Mouse (Mus musculus) urinary bladder, postnatal 10 days (tissue): Measurements from ENCODE around the gene Isy1.

Experiments
- DNase-seq: peaks from one replicate; pipeline ENCODE4 v3.0.0; 2022; ENCODE audit warnings: low spot score

Gene Isy1

DNA sequence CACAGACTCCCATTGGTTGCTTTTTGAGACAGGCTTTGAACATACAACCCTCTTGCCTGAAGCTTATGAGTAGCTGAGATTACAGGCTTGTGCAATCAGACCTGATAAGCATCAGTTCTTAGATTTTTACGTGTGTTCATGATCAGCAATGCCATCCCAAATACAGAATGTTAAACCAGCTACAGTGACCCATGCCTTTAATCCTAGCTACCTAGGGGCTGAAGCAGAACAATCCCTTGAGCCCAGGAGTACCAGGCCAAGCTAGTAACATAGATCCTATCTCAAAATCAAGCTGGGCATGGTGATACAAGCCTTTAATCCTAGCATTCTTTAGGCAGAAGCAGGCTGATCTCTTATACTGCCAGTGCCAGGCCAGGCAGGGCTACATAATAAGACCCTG lies 34.6 kb downstream of the Isy1 start:
- DNase-seq, result no peak

DNA sequence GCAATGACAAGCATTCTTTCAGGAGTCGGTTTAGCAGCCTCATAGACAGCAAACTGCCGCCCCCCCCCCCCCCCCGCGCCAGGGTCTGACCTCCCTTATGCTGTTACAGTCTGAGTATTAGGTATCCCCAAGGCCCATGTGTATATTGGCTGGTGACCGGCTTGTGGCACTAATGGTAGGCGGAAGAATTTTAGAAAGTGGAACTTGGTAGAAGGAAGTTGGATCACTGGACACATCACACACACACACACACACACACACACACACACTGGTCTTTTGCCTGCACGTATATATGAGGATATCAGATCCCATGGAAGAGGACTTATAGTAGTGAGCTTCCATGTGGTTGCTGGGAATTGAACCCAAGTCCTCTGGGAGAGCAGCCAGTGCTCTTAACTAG lies 36.1 kb downstream of the Isy1 start:
- no peak for DNase-seq

DNA sequence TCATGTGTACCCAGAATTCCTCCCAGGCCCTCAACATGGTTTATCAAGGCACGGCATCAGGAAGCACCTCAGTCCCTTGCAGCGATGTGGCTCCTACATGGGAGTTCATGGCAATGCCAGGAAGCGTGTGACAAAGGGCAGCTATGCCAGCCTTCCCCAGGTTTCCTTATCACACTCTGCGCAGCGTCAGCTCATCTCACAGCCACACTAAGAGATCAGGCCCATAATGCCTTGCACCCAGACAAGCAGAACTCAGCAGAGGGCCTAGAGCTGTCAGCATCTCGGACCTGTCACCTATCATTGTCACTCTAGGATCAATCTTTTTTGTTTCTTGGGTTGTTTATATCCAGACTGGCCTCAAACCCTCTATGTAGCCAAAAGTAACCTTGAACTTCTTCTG lies 39.0 kb downstream of the Isy1 start:
- no peak for DNase-seq

GRCm38 (mm10) chr6:87797321-87797720 lies 41.3 kb downstream of the Isy1 start:
- no peak for DNase-seq

GRCm38 (mm10) chr6:87796251-87796880 lies 42.2 kb downstream of the Isy1 start:
- no peak for DNase-seq

DNA sequence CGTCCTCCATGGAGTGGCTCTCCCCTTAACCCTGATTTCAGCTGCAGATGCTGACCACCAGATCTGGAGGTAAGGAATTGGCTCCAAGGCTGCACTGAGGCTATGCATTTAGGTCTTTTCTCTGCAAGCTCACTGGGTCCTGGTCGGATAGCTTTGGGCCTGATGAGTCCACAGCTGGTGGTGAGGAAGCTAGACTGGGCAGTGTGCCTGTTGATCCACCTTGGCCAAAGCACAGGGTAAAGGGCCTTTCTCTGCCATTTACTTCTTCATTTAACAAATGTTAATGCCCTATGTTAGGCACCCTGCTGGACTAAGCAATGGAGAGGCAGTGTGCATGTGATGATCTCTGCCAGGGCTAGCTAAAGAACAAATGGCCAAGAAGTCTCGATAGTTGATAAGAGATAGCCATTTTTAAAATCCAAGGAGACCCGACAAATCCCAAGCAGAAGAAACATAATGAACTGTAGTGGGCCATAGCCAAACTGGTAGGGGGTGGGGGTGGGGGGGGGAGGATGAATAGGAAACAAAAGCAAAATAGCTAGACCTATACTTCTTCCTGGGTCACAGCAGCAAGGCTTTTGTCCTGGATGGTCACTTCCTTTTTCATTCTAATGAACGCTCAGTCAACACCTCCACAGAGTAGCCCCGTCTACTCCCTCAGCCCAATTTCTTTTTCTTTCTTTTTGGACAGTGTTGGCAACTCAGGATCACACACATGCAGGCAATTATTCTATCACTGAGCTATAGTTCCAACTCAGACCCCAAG lies 43.0 kb downstream of the Isy1 start:
- DNase-seq, result no peak

- no peak for DNase-seq
Observed at GRCm38 (mm10) chr6:87793821-87794510, 44.6 kb downstream of the Isy1 start.

DNA sequence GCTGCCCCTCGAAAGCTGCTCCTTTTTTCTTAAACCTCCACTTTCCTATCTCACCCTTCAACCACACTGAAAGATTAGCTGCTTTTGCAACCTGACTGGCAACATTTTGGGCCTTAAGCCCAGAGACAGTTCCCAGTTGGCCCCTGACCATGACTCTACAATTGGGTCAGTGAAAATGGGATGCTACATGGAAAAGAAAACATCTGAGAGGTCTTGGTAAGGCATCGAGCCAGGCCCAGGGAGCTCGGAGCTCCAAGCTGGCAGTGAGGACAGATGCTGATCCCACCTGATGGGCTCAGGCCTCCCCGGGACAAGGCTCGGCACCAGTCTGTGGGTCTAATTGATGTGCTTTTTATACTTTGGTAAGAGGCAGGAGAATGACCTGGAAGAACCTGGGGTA lies 46.8 kb downstream of the Isy1 start:
- DNase-seq, result no peak

- DNase-seq, result no peak
Observed at GRCm38 (mm10) chr6:87790779-87791480, 47.7 kb downstream of the Isy1 start.

GRCm38 (mm10) chr6:87789791-87790190 lies 48.8 kb downstream of the Isy1 start:
- no peak for DNase-seq

GRCm38 (mm10) chr6:87788896-87789587 lies 49.6 kb downstream of the Isy1 start:
- DNase-seq, result no peak

DNA sequence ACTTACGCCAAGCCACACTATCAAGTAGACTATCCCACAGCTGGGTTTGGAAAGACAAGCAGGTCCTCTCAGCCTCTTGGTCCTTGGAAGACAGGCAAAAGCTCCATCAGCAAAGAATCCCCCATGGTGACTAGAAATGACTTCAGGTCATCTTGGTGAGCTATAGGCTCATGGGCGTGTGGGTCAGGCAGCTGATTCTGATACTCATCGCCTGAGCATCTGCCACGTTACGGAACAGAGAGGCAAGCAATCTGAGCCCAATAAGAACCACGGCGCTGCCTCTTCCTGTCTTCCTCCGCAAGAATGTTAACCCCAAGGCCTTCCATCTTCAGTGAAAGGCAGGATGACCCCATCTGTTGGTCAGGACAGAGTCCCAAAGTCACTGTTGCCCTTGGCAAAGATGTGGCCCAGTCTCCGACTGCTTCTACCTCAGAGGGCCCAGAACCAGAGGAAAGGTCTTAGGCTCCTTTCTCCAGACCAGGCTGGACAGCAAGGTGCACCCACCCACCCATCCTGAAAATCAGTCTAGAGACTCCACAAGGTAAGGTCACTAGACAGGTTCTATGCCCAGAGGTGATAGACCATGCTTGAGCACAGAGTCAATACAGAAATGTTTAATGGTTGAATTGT lies 50.2 kb downstream of the Isy1 start:
- no peak for DNase-seq

GRCm38 (mm10) chr6:87787108-87787890 lies 51.3 kb downstream of the Isy1 start:
- no peak for DNase-seq

DNA sequence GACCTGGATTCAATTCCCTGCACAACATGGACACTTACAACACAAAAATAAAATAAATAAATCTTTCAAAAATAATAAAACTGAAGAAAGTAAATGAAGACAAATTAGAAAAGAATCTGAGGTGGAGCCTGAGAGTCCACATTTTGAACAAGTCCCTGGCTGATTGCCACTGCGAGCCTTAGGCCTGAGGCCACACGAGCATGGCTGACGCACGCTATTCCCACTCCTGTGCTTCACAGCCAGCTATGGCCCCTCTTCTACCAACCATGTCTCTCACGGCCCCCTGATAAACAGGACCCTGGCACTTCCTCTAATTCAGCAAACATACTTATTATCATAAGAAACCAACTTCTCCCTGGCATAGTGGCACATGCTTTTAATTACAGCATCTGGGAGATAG lies 52.0 kb downstream of the Isy1 start:
- no peak for DNase-seq

- DNase-seq, result no peak
Observed at GRCm38 (mm10) chr6:87784033-87784432, 54.6 kb downstream of the Isy1 start.

DNA sequence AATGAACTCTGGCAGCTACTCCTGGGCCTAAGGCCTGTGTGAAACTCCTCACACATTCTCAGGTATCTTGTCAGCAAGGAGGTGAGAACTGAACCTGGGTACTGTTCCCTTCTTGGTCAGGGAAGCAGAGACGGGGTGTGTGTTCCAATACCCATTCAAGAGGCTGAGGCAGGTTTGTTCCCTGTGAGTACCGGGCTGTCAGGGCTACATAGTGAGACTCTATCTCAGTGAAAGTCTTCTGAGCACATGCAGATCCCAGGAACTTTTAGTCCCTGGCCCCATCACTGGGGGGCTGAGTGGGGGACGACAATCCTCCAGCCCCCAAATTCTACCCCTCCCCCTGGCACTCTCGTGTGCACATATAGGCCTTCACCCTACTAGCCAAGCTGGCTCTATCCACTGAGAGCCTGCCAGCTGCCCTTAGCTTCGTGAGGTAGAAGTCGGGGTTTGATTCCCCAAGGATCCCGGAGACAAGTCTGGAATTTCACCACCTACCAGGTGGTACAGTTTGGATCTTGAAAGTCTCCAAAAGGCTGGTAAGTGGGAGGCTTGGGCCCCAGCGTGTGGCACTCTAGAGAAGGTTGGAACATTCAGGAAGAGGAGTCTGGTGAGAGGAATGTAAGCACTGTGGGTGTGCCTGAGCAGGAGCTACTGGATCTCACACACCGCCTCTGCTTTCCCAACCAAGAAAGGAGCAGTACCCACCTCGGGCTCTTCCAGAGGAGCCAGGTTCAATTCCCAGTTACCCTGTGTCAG lies 57.9 kb downstream of the Isy1 start:
- DNase-seq, result no peak

DNA sequence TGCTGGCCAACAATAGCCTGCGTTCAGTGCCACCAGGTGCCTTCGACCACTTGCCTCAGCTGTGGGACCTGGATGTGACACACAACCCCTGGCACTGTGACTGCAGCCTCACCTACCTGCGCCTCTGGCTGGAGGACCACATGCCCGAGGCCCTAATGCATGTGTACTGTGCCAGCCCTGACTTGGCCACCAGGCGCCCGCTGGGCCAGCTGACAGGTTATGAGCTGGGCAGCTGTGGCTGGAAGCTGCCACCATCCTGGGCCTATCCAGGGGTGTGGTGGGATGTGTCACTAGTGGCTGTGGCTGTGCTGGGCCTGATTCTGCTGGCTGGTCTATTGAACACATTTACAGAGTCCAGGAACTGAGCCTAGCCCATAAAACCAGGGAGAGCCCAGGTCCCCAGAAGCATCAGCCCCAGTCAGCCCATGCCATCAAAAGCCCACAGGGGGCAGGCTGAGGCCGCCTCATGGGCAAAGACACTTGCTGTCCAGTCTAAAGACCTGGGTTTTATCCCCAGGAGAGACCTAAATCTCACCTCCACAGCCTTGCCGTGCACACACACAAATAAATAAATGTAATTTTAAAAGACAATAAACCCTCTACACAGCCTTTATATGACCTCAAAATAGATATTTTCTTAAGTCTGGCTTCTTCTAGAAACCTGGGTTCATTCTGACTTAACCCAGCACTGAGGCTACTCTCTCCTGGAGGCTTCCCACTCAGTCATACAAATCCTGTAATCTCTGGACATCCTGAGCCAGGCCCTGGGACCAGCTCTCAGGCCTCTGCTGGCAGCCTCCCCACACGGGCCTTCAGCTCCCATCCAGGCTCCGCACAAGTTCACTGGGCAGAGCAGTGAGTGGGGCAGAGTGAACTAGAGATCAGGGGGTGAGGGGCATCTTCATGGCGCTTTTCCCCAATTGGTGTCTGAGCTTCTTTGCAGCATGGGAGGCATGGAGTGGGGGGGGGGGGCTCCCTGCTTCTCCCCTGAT lies 59.1 kb downstream of the Isy1 start:
- no peak for DNase-seq

DNA sequence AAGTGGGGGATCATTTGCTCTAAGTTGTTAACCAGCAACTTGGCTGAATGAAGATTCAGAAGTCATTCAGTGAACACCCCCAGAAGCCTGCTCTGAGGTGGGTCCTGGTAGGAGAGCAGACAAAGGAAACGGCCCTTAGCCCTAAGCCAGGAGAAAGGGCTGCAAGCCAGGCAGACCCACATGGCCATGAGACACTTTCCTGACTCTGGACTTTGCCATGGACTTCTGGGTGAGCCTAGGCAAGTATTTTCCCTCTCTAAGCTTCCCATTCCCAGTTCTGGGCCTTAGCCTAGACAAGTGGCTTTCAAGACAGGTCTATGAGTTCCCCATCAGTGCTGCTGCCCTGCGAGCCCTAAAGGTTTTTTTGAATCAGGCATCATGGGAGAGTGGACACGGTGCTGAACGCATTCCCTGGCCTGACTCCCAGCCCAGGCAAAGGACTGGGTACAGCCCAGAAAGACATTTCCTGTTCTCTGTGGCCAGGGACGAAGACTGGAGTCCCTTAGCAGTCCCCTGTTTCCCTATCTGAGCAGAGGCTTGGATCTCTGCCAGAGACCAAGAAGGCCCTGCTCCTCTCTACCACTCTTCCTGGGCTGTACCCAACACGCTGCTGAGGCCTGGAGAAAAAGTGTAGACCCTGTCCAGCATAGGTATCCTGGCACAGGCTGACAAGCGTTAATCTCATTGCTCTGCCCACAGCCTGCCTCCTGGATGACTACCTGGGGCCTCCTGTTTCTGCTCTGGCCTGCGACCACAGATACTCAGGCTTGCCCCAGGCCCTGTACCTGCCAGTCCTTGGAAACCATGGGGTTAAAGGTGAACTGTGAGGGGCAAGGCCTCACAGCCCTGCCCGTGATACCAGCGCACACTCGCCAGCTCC lies 60.1 kb downstream of the Isy1 start:
- DNase-seq, result no peak
